Comparison of ENCODE assay signal across 14 mouse cellular contexts in genomic region chr1:86156075-86156474, GRCm38 (mm10). TPM values are rescaled to one million over a fixed set of nuclear protein-coding genes. Genes with fewer than 3 reads are reported as not detected.
A peak's percentile ranks its signal among the peaks of the same experiment; 100 is the strongest.
DNase-seq lines count a peak whose midpoint lies in the region; ATAC-seq lines count a peak whose summit lies in the region.
"Had no signal": no experiment of that assay in that cellular context is flagged by ENCODE, and none has a peak within 500 bp of the region (broad histone marks: within the 10 kb centered on the region; RNA-seq: fewer than 3 reads in every experiment).

No protein-coding gene starts in this region.

- intact Hi-C loops in gastrocnemius, postnatal 14 days (cut with DNase I; ENCODE audit: low total_unique reads) = no loop called here

- no peak for ATAC-seq in hindbrain, embryonic 13.5 days (ENCODE audit: low FRiP score)
- ATAC-seq in hindbrain, embryonic 11.5 days (ENCODE audit: low FRiP score) = no peak
- ATAC-seq in neural tube, embryonic 12.5 days (ENCODE audit: low FRiP score, low read depth) = no peak
- ATAC-seq in neural tube, embryonic 15.5 days (ENCODE audit: low FRiP score) = no peak
- ATAC-seq: Patski had no signal

- no peaks in the 10 kb centered on the region for H3K27me3 ChIP-seq in hindbrain, embryonic 13.5 days
- no peaks in the 10 kb centered on the region for H3K27me3 ChIP-seq in hindbrain, embryonic 11.5 days (ENCODE audit: control insufficient read depth, insufficient read depth, low read length)
- no peaks in the 10 kb centered on the region for H3K27me3 ChIP-seq in neural tube, embryonic 12.5 days (replicated peaks)
- no peaks in the 10 kb centered on the region for H3K27me3 ChIP-seq in limb, embryonic 10.5 days (ENCODE audit: low read depth, poor library complexity, severe bottlenecking)
- H3K27me3 ChIP-seq in neural tube, embryonic 15.5 days (replicated peaks) = no peaks in the 10 kb centered on the region
- H3K27me3 ChIP-seq: limb, embryonic 12.5 days; Patski had no signal

- H3K9ac ChIP-seq in hindbrain, embryonic 13.5 days = peak overlapping the region; percentile 91
- no peak overlapping the region for H3K9ac ChIP-seq in hindbrain, embryonic 11.5 days (ENCODE audit: low read depth, low read length)
- H3K9ac ChIP-seq in neural tube, embryonic 12.5 days = peak overlapping the region; percentile 82; the same call in 1 of the 2 replicates
- H3K9ac ChIP-seq in neural tube, embryonic 15.5 days (replicated peaks) = peak overlapping the region; percentile 85; the same call in 1 of the 2 replicates

- no peaks in the 10 kb centered on the region for H3K9me3 ChIP-seq in hindbrain, embryonic 13.5 days
- H3K9me3 ChIP-seq in hindbrain, embryonic 11.5 days (ENCODE audit: control insufficient read depth, low read length) = no peaks in the 10 kb centered on the region
- H3K9me3 ChIP-seq in neural tube, embryonic 12.5 days = no peaks in the 10 kb centered on the region
- H3K9me3 ChIP-seq in limb, embryonic 10.5 days (replicated peaks) = no peaks in the 10 kb centered on the region
- H3K9me3 ChIP-seq in neural tube, embryonic 15.5 days (replicated peaks) = no peaks in the 10 kb centered on the region
- H3K9me3 ChIP-seq: limb, embryonic 12.5 days had no signal

- H3K4me1 ChIP-seq in hindbrain, embryonic 13.5 days (replicated peaks) = peaks cover 24% of the 10 kb centered on the region
- peaks cover 4% of the 10 kb centered on the region; the same call in 1 of the 2 replicates for H3K4me1 ChIP-seq in hindbrain, embryonic 11.5 days (replicated peaks; ENCODE audit: control insufficient read depth, insufficient read depth, low read length)
- peaks cover 18% of the 10 kb centered on the region for H3K4me1 ChIP-seq in neural tube, embryonic 12.5 days
- peaks cover 16% of the 10 kb centered on the region for H3K4me1 ChIP-seq in limb, embryonic 10.5 days
- peaks cover 22% of the 10 kb centered on the region for H3K4me1 ChIP-seq in neural tube, embryonic 15.5 days

- H3K27ac ChIP-seq in hindbrain, embryonic 13.5 days = no peak overlapping the region
- no peak overlapping the region for H3K27ac ChIP-seq in hindbrain, embryonic 11.5 days (ENCODE audit: low read depth, low read length)
- H3K27ac ChIP-seq in neural tube, embryonic 12.5 days = no peak overlapping the region
- no peak overlapping the region for H3K27ac ChIP-seq in limb, embryonic 10.5 days
- no peak overlapping the region for H3K27ac ChIP-seq in neural tube, embryonic 15.5 days (replicated peaks)
- H3K27ac ChIP-seq: limb, embryonic 12.5 days; macrophage had no signal

- no peak for DNase-seq in hindbrain, embryonic 11.5 days (ENCODE audit: low spot score)
- DNase-seq in neural tube, embryonic 10.5 days (ENCODE audit: extremely low spot score, low spot score) = no peak
- DNase-seq in limb, embryonic 10.5 days (ENCODE audit: low spot score) = no peak
- DNase-seq in thymus, postnatal 14 days = no peak
- no peak for DNase-seq in gastrocnemius, postnatal 14 days
- DNase-seq: cerebellum, adult 9-11 months; kidney, postnatal 36 days; layer of hippocampus, postnatal 36 days had no signal

- no peak overlapping the region for H3K4me3 ChIP-seq in hindbrain, embryonic 13.5 days
- H3K4me3 ChIP-seq in hindbrain, embryonic 11.5 days (ENCODE audit: low read depth, low read length) = no peak overlapping the region
- H3K4me3 ChIP-seq in neural tube, embryonic 12.5 days = no peak overlapping the region
- H3K4me3 ChIP-seq in limb, embryonic 10.5 days = 0 out of 2 replicates have a peak overlapping the region, but pooled peaks have one; percentile 88
- no peak overlapping the region for H3K4me3 ChIP-seq in neural tube, embryonic 15.5 days (replicated peaks)

- no peak overlapping the region for H3K4me2 ChIP-seq in hindbrain, embryonic 13.5 days
- H3K4me2 ChIP-seq in hindbrain, embryonic 11.5 days (replicated peaks; ENCODE audit: low read depth, low read length) = no peak overlapping the region
- no peak overlapping the region for H3K4me2 ChIP-seq in neural tube, embryonic 12.5 days (replicated peaks)
- no peak overlapping the region; the same call in 1 of the 2 replicates for H3K4me2 ChIP-seq in neural tube, embryonic 15.5 days

- 89% methylated on average over 3 of the region's 3 CpGs for WGBS in hindbrain, embryonic 13.5 days
- WGBS in hindbrain, embryonic 11.5 days = 85% methylated on average over 3 of the region's 3 CpGs
- WGBS in neural tube, embryonic 12.5 days = 85% methylated on average over 3 of the region's 3 CpGs
- 85% methylated on average over 3 of the region's 3 CpGs for WGBS in limb, embryonic 10.5 days
- WGBS in neural tube, embryonic 15.5 days = 83% methylated on average over 3 of the region's 3 CpGs

- H3K36me3 ChIP-seq in hindbrain, embryonic 13.5 days = peaks cover 20% of the 10 kb centered on the region
- H3K36me3 ChIP-seq in hindbrain, embryonic 11.5 days (ENCODE audit: control insufficient read depth, insufficient read depth, low read length) = no peaks in the 10 kb centered on the region
- H3K36me3 ChIP-seq in neural tube, embryonic 12.5 days = peaks cover 11% of the 10 kb centered on the region; the same call in 1 of the 2 replicates
- peaks cover 22% of the 10 kb centered on the region for H3K36me3 ChIP-seq in limb, embryonic 10.5 days
- H3K36me3 ChIP-seq in neural tube, embryonic 15.5 days = peaks cover 20% of the 10 kb centered on the region

RNA-seq across cellular contexts. Expression of gene Armc9, which starts 1.5 kb away (rescaled TPM):
- 31.9 and 34.7 TPM in 2 replicates for polyA plus RNA-seq in hindbrain, embryonic 13.5 days (2015; fragmentation: Nextera tagmentation; extraction: Ambion mirVana)
- polyA plus RNA-seq in hindbrain, embryonic 11.5 days (2014; fragmentation: Nextera tagmentation; extraction: Ambion mirVana) = 33.9 and 36.1 TPM in 2 replicates
- polyA plus RNA-seq in neural tube, embryonic 12.5 days (2016; fragmentation: Nextera tagmentation; extraction: Ambion mirVana) = 36.7 and 37.0 TPM in 2 replicates
- polyA plus RNA-seq in limb, embryonic 10.5 days (2016; fragmentation: Nextera tagmentation; extraction: Ambion mirVana) = 34.6 and 37.3 TPM in 2 replicates
- 35.5 and 35.9 TPM in 2 replicates for polyA plus RNA-seq in neural tube, embryonic 15.5 days (2015; fragmentation: Nextera tagmentation; extraction: Ambion mirVana)
- total RNA-seq in gastrocnemius, postnatal 14 days (2021) = 1 to 10 TPM; 2.5 to 2.6 TPM

RNA-seq across cellular contexts. Expression of gene Gm21972, which starts 22.6 kb away (rescaled TPM):
- 0.48 and 0.60 TPM in 2 replicates for polyA plus RNA-seq in hindbrain, embryonic 13.5 days (2015; fragmentation: Nextera tagmentation; extraction: Ambion mirVana)
- polyA plus RNA-seq in hindbrain, embryonic 11.5 days (2014; fragmentation: Nextera tagmentation; extraction: Ambion mirVana) = 0.33 TPM in 1 of 2 replicates, not detected in the other
- not detected in 2 replicates for polyA plus RNA-seq in neural tube, embryonic 12.5 days (2016; fragmentation: Nextera tagmentation; extraction: Ambion mirVana)
- polyA plus RNA-seq in limb, embryonic 10.5 days (2016; fragmentation: Nextera tagmentation; extraction: Ambion mirVana) = not detected in 2 replicates
- 1.2 TPM in 1 of 2 replicates, not detected in the other for polyA plus RNA-seq in neural tube, embryonic 15.5 days (2015; fragmentation: Nextera tagmentation; extraction: Ambion mirVana)
- under 1 TPM; 0.44 to 0.68 TPM for total RNA-seq in gastrocnemius, postnatal 14 days (2021)

RNA-seq across cellular contexts. Expression of gene Htr2b, which starts 44.3 kb away (rescaled TPM):
- polyA plus RNA-seq in hindbrain, embryonic 13.5 days (2015; fragmentation: Nextera tagmentation; extraction: Ambion mirVana) = 0.32 and 0.44 TPM in 2 replicates
- polyA plus RNA-seq in hindbrain, embryonic 11.5 days (2014; fragmentation: Nextera tagmentation; extraction: Ambion mirVana) = 0.28 and 0.88 TPM in 2 replicates
- polyA plus RNA-seq in neural tube, embryonic 12.5 days (2016; fragmentation: Nextera tagmentation; extraction: Ambion mirVana) = 0.27 and 0.42 TPM in 2 replicates
- 0.28 and 0.50 TPM in 2 replicates for polyA plus RNA-seq in limb, embryonic 10.5 days (2016; fragmentation: Nextera tagmentation; extraction: Ambion mirVana)
- 0.12 and 0.66 TPM in 2 replicates for polyA plus RNA-seq in neural tube, embryonic 15.5 days (2015; fragmentation: Nextera tagmentation; extraction: Ambion mirVana)
- under 1 TPM; 0.31 to 0.80 TPM for total RNA-seq in gastrocnemius, postnatal 14 days (2021)
- total RNA-seq: layer of hippocampus, postnatal 36 days had no signal
